Mouse (Mus musculus) ES-Bruce4 (cell line): ENCODE data around the gene Tenm4.

ENCODE experiments used
- CTCF ChIP-seq: IDR thresholded peaks from one replicate; pipeline ENCODE4 v1.8.1; 2011; ENCODE audit warnings: low read depth, low read length
- EP300 ChIP-seq: IDR thresholded peaks from 2 replicates; pipeline ENCODE4 v1.6.1; 2011; ENCODE audit warnings: low read depth, low read length; ENCODE audit not compliant: insufficient read depth
- POLR2A ChIP-seq: IDR thresholded peaks from one replicate; pipeline ENCODE4 v1.8.1; 2011; ENCODE audit warnings: low read length; ENCODE audit not compliant: insufficient read depth

- TF ChIP-seq EP300, result no peak
- TF ChIP-seq CTCF, result no peak
- TF ChIP-seq POLR2A, result no peak
Measured at GRCm38 (mm10) chr7:96806561-96806960, 635.5 kb downstream of the Tenm4 start.
